Mouse (Mus musculus) heart, adult 2 months (tissue): ENCODE measurements around the gene Shld2. TPM values are rescaled to one million over a fixed set of nuclear protein-coding genes. Genes with fewer than 3 reads are reported as not detected.

Source experiments
- DNase-seq, 2 experiments: peaks; one replicate each; pipeline ENCODE4 v3.0.0; 2021
- H3K27ac ChIP-seq: fragments of 200-600 bp; 2 replicates; pipeline ENCODE4 v1.8.1; 2022
- H3K27me3 ChIP-seq: fragments of 200-500 bp; 2 replicates; pipeline ENCODE4 v1.6.1; 2012; ENCODE audit warnings: mild to moderate bottlenecking, low read length, inconsistent platforms, mixed read lengths; ENCODE audit not compliant: control insufficient read depth, insufficient read depth
- H3K36me3 ChIP-seq: fragments of 200-500 bp; 2 replicates; pipeline ENCODE4 v1.6.1; 2012; ENCODE audit warnings: low read length, inconsistent platforms; ENCODE audit not compliant: control insufficient read depth, insufficient read depth
- H3K4me1 ChIP-seq: fragments of 200-500 bp; 2 replicates; pipeline ENCODE4 v1.6.1; 2011; ENCODE audit warnings: low read length; ENCODE audit not compliant: control insufficient read depth, insufficient read depth
- H3K4me3 ChIP-seq: fragments of 200-600 bp; 2 replicates; pipeline ENCODE4 v1.8.1; 2022
- H3K79me2 ChIP-seq: fragments of 200-500 bp; replicated peaks from 2 replicates; pipeline ENCODE4 v1.6.1; 2012; ENCODE audit warnings: mild to moderate bottlenecking, inconsistent platforms, low read length, moderate library complexity, mixed read lengths; ENCODE audit not compliant: control insufficient read depth, insufficient read depth
- H3K9ac ChIP-seq: fragments of 200-500 bp; 2 replicates; pipeline ENCODE4 v1.6.1; 2012; ENCODE audit warnings: low read depth, mild to moderate bottlenecking, control low read depth, inconsistent platforms, low read length, mixed read lengths
- CTCF ChIP-seq: fragments of 200-600 bp; IDR thresholded peaks from 2 replicates; pipeline ENCODE4 v1.8.1; 2022; ENCODE audit warnings: antibody characterized with exemption, mild to moderate bottlenecking, moderate library complexity
- EP300 ChIP-seq: fragments of 200-500 bp; IDR thresholded peaks from 2 replicates; pipeline ENCODE4 v1.6.1; 2011; ENCODE audit warnings: low read depth, low read length, control low read depth; ENCODE audit not compliant: insufficient read depth
- POLR2A ChIP-seq: fragments of 200-500 bp; IDR thresholded peaks from 2 replicates; pipeline ENCODE4 v1.6.1; 2011; ENCODE audit warnings: mild to moderate bottlenecking, low read depth, low read length, control low read depth; ENCODE audit not compliant: insufficient read depth
- WGBS: fragments of 180-500 bp; shearing (Covaris S2); methylation state at CpG from one replicate; pipeline ENCODE4 v1.1.7; 2018; 5-methylcytosine and 5-hydroxymethylcytosine counted together
- intact Hi-C: fragments of 180-260 bp; cut with DNase I; formaldehyde crosslinking; loops from one replicate; pipeline ENCODE4 v1.15.1; 2025
- polyA plus RNA-seq: library from polyadenylated mRNA; depleted of rRNA; stranded (reverse); fragments of >200 nt; gene quantifications from 2 replicates; pipeline ENCODE4 v1.2.3, GENCODE M21; 2012; rRNA removed
- total RNA-seq, 2 experiments: library from RNA; stranded (reverse); gene quantifications; 2 replicates each; pipeline ENCODE4 v1.2.3; 2021

Gene Shld2
- total and polyA plus RNA-seq, 3 experiments, result 2.4 to 9.9 (median 7.8) TPM

GRCm38 (mm10) chr14:34193879-34194278 lies 116.4 kb downstream of the Shld2 start:
- intact Hi-C loops, result no loop called here
- Histone ChIP-seq H3K4me3 (no peak overlapping the region), H3K79me2 (no peaks in the 10 kb centered on the region), H3K9ac (no peak overlapping the region), H3K4me1 (no peaks in the 10 kb centered on the region), H3K36me3 (no peaks in the 10 kb centered on the region), H3K27ac (no peak overlapping the region), H3K27me3 (no peaks in the 10 kb centered on the region)
- TF ChIP-seq POLR2A, result no peak
- no peak for TF ChIP-seq EP300
- WGBS, result 73% methylated on average over 4 of the region's 4 CpGs
- no peak for DNase-seq

- 69% methylated on average over 7 of the region's 7 CpGs for WGBS
- intact Hi-C loops, result no loop called here
- Histone ChIP-seq H3K4me3 (no peak overlapping the region), H3K9ac (no peak overlapping the region), H3K36me3 (no peaks in the 10 kb centered on the region), H3K27ac (no peak overlapping the region), H3K79me2 (no peaks in the 10 kb centered on the region), H3K4me1 (no peaks in the 10 kb centered on the region), H3K27me3 (no peaks in the 10 kb centered on the region)
- no peak for TF ChIP-seq CTCF
- TF ChIP-seq POLR2A, result no peak
- no peak for TF ChIP-seq EP300
- no peak for DNase-seq
Observed at GRCm38 (mm10) chr14:34190361-34190760, 119.9 kb downstream of the Shld2 start.

- TF ChIP-seq CTCF (peak; percentile 69), POLR2A (no peak)
- H3K36me3 ChIP-seq, result no peaks in the 10 kb centered on the region
- no peaks in the 10 kb centered on the region for H3K27me3 ChIP-seq
- no peak overlapping the region for H3K9ac ChIP-seq
- H3K4me3 ChIP-seq, result no peak overlapping the region
- no peaks in the 10 kb centered on the region for H3K79me2 ChIP-seq
- 68% methylated on average over 5 of the region's 5 CpGs for WGBS
- no peaks in the 10 kb centered on the region for H3K4me1 ChIP-seq
- DNase-seq, result peak; percentile 26 to 38
- no peak overlapping the region for H3K27ac ChIP-seq
- intact Hi-C loops, result loop anchor here (1.0 kb wide), 1 partner anchor 47 kb away; no protein-coding TSS in a partner anchor
Observed at GRCm38 (mm10) chr14:34188629-34189028, 121.7 kb downstream of the Shld2 start.

Other genes starting within 250 kb of the Shld2 start
- 1 to 10 TPM; 2.5 to 3.1 TPM for gene Anxa8, start 224.5 kb downstream of the Shld2 start, total RNA-seq
- gene Anxa8, start 224.5 kb downstream of the Shld2 start, polyA plus RNA-seq, result 2.0 and 4.0 TPM in 2 replicates
- not detected for gene A630023A22Rik, start 207.7 kb downstream of the Shld2 start, total RNA-seq
- not detected in 2 replicates for gene A630023A22Rik, start 207.7 kb downstream of the Shld2 start, polyA plus RNA-seq
- under 1 TPM; 0.08 to 0.18 TPM for gene Npy4r, start 158.0 kb downstream of the Shld2 start, total RNA-seq
- gene Npy4r, start 158.0 kb downstream of the Shld2 start, polyA plus RNA-seq, result 0.80 and 1.1 TPM in 2 replicates
- under 1 TPM; 0.23 to 0.26 TPM for gene Gprin2, start 108.8 kb downstream of the Shld2 start, total RNA-seq
- gene Gprin2, start 108.8 kb downstream of the Shld2 start, polyA plus RNA-seq, result 0.10 and 0.20 TPM in 2 replicates
- gene Syt15, start 90.9 kb downstream of the Shld2 start, total RNA-seq, result under 1 TPM; 0.43 to 0.78 TPM
- 1.5 and 1.6 TPM in 2 replicates for gene Syt15, start 90.9 kb downstream of the Shld2 start, polyA plus RNA-seq
- 100 to 1,000 TPM; 127 to 148 TPM for gene Glud1, start 234 bp upstream of the Shld2 start, total RNA-seq
- gene Glud1, start 234 bp upstream of the Shld2 start, polyA plus RNA-seq, result 52.1 and 73.2 TPM in 2 replicates
- not detected for gene Fam25c, start 44.9 kb upstream of the Shld2 start, total RNA-seq
- not detected in 2 replicates for gene Fam25c, start 44.9 kb upstream of the Shld2 start, polyA plus RNA-seq
- 10 to 100 TPM; 11.5 to 12.9 TPM for gene Sncg, start 64.3 kb upstream of the Shld2 start, total RNA-seq
- 14.2 and 15.2 TPM in 2 replicates for gene Sncg, start 64.3 kb upstream of the Shld2 start, polyA plus RNA-seq
- 10 to 100 TPM; 30.4 to 44.1 TPM for gene Mmrn2, start 65.0 kb upstream of the Shld2 start, total RNA-seq
- 17.6 and 29.4 TPM in 2 replicates for gene Mmrn2, start 65.0 kb upstream of the Shld2 start, polyA plus RNA-seq
- gene Bmpr1a, start 192.8 kb upstream of the Shld2 start, total RNA-seq, result 10 to 100 TPM; 58.4 to 62.5 TPM
- 13.8 and 38.2 TPM in 2 replicates for gene Bmpr1a, start 192.8 kb upstream of the Shld2 start, polyA plus RNA-seq
- not detected for gene 9230112D13Rik, start 212.3 kb upstream of the Shld2 start, total RNA-seq
- gene 9230112D13Rik, start 212.3 kb upstream of the Shld2 start, polyA plus RNA-seq, result not detected in 2 replicates